9 mouse cellular contexts compared by ENCODE assay signal in the genomic region with DNA sequence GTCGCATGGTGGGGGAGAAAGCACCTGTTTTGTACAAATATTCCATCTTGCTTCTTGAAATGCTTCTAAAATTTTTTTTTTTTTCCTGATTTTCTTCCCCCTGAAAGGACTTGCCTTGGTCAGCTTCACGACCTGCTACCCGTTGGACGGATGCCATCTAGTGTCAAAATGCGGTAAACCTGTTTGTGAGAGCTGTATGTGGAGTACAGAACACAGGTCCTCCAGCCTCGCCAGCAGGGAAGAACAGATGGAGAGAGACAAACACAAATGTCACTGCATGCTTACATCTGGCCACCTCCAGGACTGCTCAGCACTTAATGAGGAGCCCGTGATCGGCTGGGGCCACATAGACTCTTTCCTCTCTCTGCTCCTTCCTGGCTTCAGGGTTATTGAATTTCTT. TPM values are rescaled to one million over a fixed set of nuclear protein-coding genes. Genes with fewer than 3 reads are reported as not detected.
DNase-seq lines count a peak whose midpoint lies in the region; ATAC-seq lines count a peak whose summit lies in the region.
"Had no signal": no experiment of that assay in that cellular context is flagged by ENCODE, and none has a peak within 500 bp of the region (broad histone marks: within the 10 kb centered on the region; RNA-seq: fewer than 3 reads in every experiment).

No protein-coding gene starts in this region.

- H3K4me2 ChIP-seq in heart, embryonic 16.5 days (ENCODE audit: low read depth, low read length), result no peak overlapping the region
- no peak overlapping the region for H3K4me2 ChIP-seq in forebrain, embryonic 14.5 days (ENCODE audit: low read length)
- H3K4me2 ChIP-seq: liver, embryonic 15.5 days had no signal

- no peaks in the 10 kb centered on the region for H3K9me3 ChIP-seq in heart, embryonic 16.5 days (replicated peaks; ENCODE audit: control insufficient read depth, low read length)
- no peaks in the 10 kb centered on the region for H3K9me3 ChIP-seq in heart, embryonic 10.5 days
- no peaks in the 10 kb centered on the region for H3K9me3 ChIP-seq in forebrain, embryonic 14.5 days (replicated peaks; ENCODE audit: control insufficient read depth, low read length)
- H3K9me3 ChIP-seq: liver, embryonic 15.5 days had no signal

- no peaks in the 10 kb centered on the region for H3K27me3 ChIP-seq in heart, embryonic 16.5 days (ENCODE audit: control insufficient read depth, insufficient read depth, low read length)
- 0 out of 2 replicates have a peak, but pooled peaks cover 9% of the 10 kb centered on the region for H3K27me3 ChIP-seq in heart, embryonic 10.5 days (ENCODE audit: insufficient read depth, poor library complexity, severe bottlenecking)
- H3K27me3 ChIP-seq in forebrain, embryonic 14.5 days (replicated peaks; ENCODE audit: control insufficient read depth, insufficient read depth, low read length), result no peaks in the 10 kb centered on the region
- H3K27me3 ChIP-seq: liver, embryonic 15.5 days had no signal

- no peak for DNase-seq in heart, embryonic 10.5 days (ENCODE audit: low spot score)
- peak; percentile 39 for DNase-seq in 416B (ENCODE audit: low read depth)
- DNase-seq in adrenal gland, postnatal 36 days, result peak; percentile 50 to 61
- peak; percentile 86 for DNase-seq in forebrain, embryonic 14.5 days (ENCODE audit: low spot score)
- peak; percentile 39 for DNase-seq in layer of hippocampus, adult 9-10 months (ENCODE audit: low spot score)
- peak; percentile 37 for DNase-seq in neural tube, embryonic 10.5 days (ENCODE audit: extremely low spot score, low spot score)
- no peak for DNase-seq in gastrocnemius, postnatal 25 days

- peak; percentile 55; the same call in 1 of the 2 replicates for ATAC-seq in heart, embryonic 16.5 days (replicated peaks; ENCODE audit: extremely low read depth, insufficient read depth, low FRiP score)
- peak; percentile 68; the same call in 1 of the 2 replicates for ATAC-seq in forebrain, embryonic 14.5 days

- no peak overlapping the region for H3K27ac ChIP-seq in heart, embryonic 16.5 days (ENCODE audit: low read length)
- H3K27ac ChIP-seq in heart, embryonic 10.5 days, result no peak overlapping the region
- H3K27ac ChIP-seq in forebrain, embryonic 14.5 days (ENCODE audit: low read depth, low read length), result no peak overlapping the region
- H3K27ac ChIP-seq: liver, embryonic 15.5 days had no signal

- no peaks in the 10 kb centered on the region for H3K36me3 ChIP-seq in heart, embryonic 16.5 days (ENCODE audit: control insufficient read depth, insufficient read depth)
- H3K36me3 ChIP-seq in heart, embryonic 10.5 days, result no peaks in the 10 kb centered on the region
- no peaks in the 10 kb centered on the region for H3K36me3 ChIP-seq in forebrain, embryonic 14.5 days (ENCODE audit: control insufficient read depth, insufficient read depth, low read length)
- H3K36me3 ChIP-seq: liver, embryonic 15.5 days had no signal

- no peak overlapping the region for H3K4me3 ChIP-seq in heart, embryonic 16.5 days (ENCODE audit: low read length)
- no peak overlapping the region for H3K4me3 ChIP-seq in heart, embryonic 10.5 days
- H3K4me3 ChIP-seq in forebrain, embryonic 14.5 days (ENCODE audit: low read depth, low read length), result no peak overlapping the region
- H3K4me3 ChIP-seq: liver, embryonic 15.5 days had no signal

- no peaks in the 10 kb centered on the region for H3K4me1 ChIP-seq in heart, embryonic 16.5 days (ENCODE audit: control insufficient read depth, insufficient read depth, low read length)
- no peaks in the 10 kb centered on the region for H3K4me1 ChIP-seq in heart, embryonic 10.5 days
- no peaks in the 10 kb centered on the region for H3K4me1 ChIP-seq in forebrain, embryonic 14.5 days (ENCODE audit: control insufficient read depth, insufficient read depth, low read length)
- H3K4me1 ChIP-seq: liver, embryonic 15.5 days had no signal

- no peak overlapping the region for H3K9ac ChIP-seq in heart, embryonic 16.5 days (ENCODE audit: low read length)
- no peak overlapping the region for H3K9ac ChIP-seq in forebrain, embryonic 14.5 days (ENCODE audit: low read length)
- H3K9ac ChIP-seq: liver, embryonic 15.5 days had no signal

- 21% methylated on average over 8 of the region's 8 CpGs for WGBS in heart, embryonic 16.5 days
- WGBS in heart, embryonic 10.5 days, result 26% methylated on average over 8 of the region's 8 CpGs
- 18% methylated on average over 8 of the region's 8 CpGs for WGBS in forebrain, embryonic 14.5 days

RNA-seq across cellular contexts. Expression of a gene that starts 1.6 kb away (rescaled TPM):
- 0.07 and 0.09 TPM in 2 replicates for polyA plus RNA-seq in heart, embryonic 16.5 days (2015; fragmentation: Nextera tagmentation; extraction: Ambion mirVana)
- 0.03 TPM in 1 of 2 replicates, not detected in the other for polyA plus RNA-seq in heart, embryonic 10.5 days (2016; fragmentation: Nextera tagmentation; extraction: Ambion mirVana)
- total RNA-seq in adrenal gland, postnatal 36 days (2021), result under 1 TPM; 0.07 to 0.10 TPM
- 0.04 and 0.05 TPM in 2 replicates for polyA plus RNA-seq in forebrain, embryonic 14.5 days (2014; fragmentation: Nextera tagmentation; extraction: Ambion mirVana)
- under 1 TPM; 0.19 to 0.51 TPM for total RNA-seq in gastrocnemius, postnatal 25 days (2021)

RNA-seq across cellular contexts. Expression of a gene that starts 1.8 kb away (rescaled TPM):
- polyA plus RNA-seq in heart, embryonic 16.5 days (2015; fragmentation: Nextera tagmentation; extraction: Ambion mirVana), result not detected in 2 replicates
- polyA plus RNA-seq in heart, embryonic 10.5 days (2016; fragmentation: Nextera tagmentation; extraction: Ambion mirVana), result not detected in 2 replicates
- total RNA-seq in adrenal gland, postnatal 36 days (2021), result not detected
- not detected in 2 replicates for polyA plus RNA-seq in forebrain, embryonic 14.5 days (2014; fragmentation: Nextera tagmentation; extraction: Ambion mirVana)
- not detected for total RNA-seq in gastrocnemius, postnatal 25 days (2021)
- polyA plus RNA-seq: liver, embryonic 15.5 days had no signal

RNA-seq across cellular contexts. Expression of a gene that starts 25.4 kb away (rescaled TPM):
- 23.3 and 29.9 TPM in 2 replicates for polyA plus RNA-seq in heart, embryonic 16.5 days (2015; fragmentation: Nextera tagmentation; extraction: Ambion mirVana)
- polyA plus RNA-seq in heart, embryonic 10.5 days (2016; fragmentation: Nextera tagmentation; extraction: Ambion mirVana), result 0.26 TPM in 1 of 2 replicates, not detected in the other
- not detected for total RNA-seq in adrenal gland, postnatal 36 days (2021)
- polyA plus RNA-seq in forebrain, embryonic 14.5 days (2014; fragmentation: Nextera tagmentation; extraction: Ambion mirVana), result not detected in 2 replicates
- total RNA-seq in gastrocnemius, postnatal 25 days (2021), result 100 to 1,000 TPM; 392 to 453 TPM

Comparison
In these comparisons a context has a peak if more than half of its experiments do, and no peak if none do; other contexts are left out.
1. RNA of a gene that starts 25.4 kb away (polyA plus RNA-seq): 23.3 to 29.9 TPM in heart, embryonic 16.5 days; 0.26 TPM in heart, embryonic 10.5 days and not detected in forebrain, embryonic 14.5 days; every median in the first group is over 10 times any median in the second.
2. DNase-seq: peak in 416B (single experiment), adrenal gland, postnatal 36 days (2 of 2), forebrain, embryonic 14.5 days (single experiment), layer of hippocampus, adult 9-10 months (single experiment) and neural tube, embryonic 10.5 days (single experiment); none in heart, embryonic 10.5 days (single experiment) and gastrocnemius, postnatal 25 days (single experiment).